Mouse (Mus musculus): ENCODE measurements around the gene Cep290. TPM values are rescaled to one million over a fixed set of nuclear protein-coding genes. Genes with fewer than 3 reads are reported as not detected.
"Not testable (repeated sequence)": the region's sequence is repeated elsewhere in the genome, so short reads cannot be mapped to it uniquely, and the experiment has no call there.

Gene Cep290
- polyA plus RNA-seq (2012; ENCODE audit: insufficient read depth, insufficient read length, missing spikeins): 2.0 and 3.8 TPM in 2 replicates

GRCm38 (mm10) chr10:100487097-100487978 is at the start of gene Cep290, which contains the start of gene Tmtc3:
Gene Cep290 (plus strand): TSS chr10:100487558.
Gene Tmtc3 (minus strand): TSS chr10:100487350.
- Histone ChIP-seq H3K4me3 (ENCODE audit: insufficient read depth, low read depth, low read length) (peak within 1 kb of the TSS; percentile 82), H3K4me1 (ENCODE audit: control insufficient read depth, insufficient read depth, insufficient read length, low read length) (no peaks in the 10 kb centered on the region), H3K27ac (replicated peaks; ENCODE audit: low read depth, low read length) (no peak within 1 kb of the TSS)

DNA sequence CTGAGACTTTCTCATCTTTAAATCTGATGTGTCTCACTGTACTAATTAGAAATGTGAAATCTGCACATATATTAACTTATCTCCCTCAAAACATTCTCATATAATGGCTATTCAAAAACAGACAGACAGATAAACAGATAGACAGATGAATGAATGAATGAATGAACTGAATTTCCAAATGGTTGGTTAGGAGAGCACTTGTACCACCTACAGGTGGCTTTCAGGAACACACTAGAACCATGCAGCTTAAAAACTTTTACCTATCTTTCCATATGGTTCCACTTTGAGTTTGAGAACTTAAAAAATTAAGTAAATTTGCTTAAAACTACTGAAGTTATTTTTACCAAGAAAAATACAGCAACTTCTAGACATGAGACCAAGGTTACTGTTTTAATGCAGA is 38.0 kb upstream of the Cep290 start:
- no peak overlapping the region for H3K27ac ChIP-seq (replicated peaks; ENCODE audit: low read depth, low read length)
- no peaks in the 10 kb centered on the region for H3K4me1 ChIP-seq (ENCODE audit: control insufficient read depth, insufficient read depth, insufficient read length, low read length)
- no peak overlapping the region for H3K4me3 ChIP-seq (ENCODE audit: insufficient read depth, low read depth, low read length)

GRCm38 (mm10) chr10:100460515-100460914 is 26.8 kb upstream of the Cep290 start:
- H3K4me3 ChIP-seq (ENCODE audit: insufficient read depth, low read depth, low read length): no peak overlapping the region
- no peaks in the 10 kb centered on the region for H3K4me1 ChIP-seq (ENCODE audit: control insufficient read depth, insufficient read depth, insufficient read length, low read length)
- H3K27ac ChIP-seq (replicated peaks; ENCODE audit: low read depth, low read length): no peak overlapping the region

DNA sequence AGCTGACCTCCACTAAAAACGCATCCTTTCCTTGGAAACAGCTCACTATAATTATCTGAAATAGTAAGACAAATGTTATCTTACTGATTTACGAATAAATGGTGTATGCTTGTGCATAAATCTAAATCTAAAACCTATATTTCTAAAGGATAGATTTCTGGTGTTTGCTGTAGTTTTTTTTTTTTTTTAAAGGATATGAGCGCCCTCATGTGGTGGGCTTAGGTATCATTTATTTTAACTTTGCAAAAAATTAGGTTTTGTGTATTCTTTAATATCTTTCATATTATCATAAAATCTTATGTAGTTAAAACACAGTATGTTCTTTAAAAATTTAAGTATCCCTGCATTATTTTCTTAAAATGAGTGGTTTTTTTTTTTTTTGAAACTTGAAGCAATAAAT is 12.3 kb upstream of the Cep290 start:
- Histone ChIP-seq H3K27ac (replicated peaks; ENCODE audit: low read depth, low read length) (no peak overlapping the region), H3K4me3 (ENCODE audit: insufficient read depth, low read depth, low read length) (no peak overlapping the region), H3K4me1 (ENCODE audit: control insufficient read depth, insufficient read depth, insufficient read length, low read length) (no peaks in the 10 kb centered on the region)

DNA sequence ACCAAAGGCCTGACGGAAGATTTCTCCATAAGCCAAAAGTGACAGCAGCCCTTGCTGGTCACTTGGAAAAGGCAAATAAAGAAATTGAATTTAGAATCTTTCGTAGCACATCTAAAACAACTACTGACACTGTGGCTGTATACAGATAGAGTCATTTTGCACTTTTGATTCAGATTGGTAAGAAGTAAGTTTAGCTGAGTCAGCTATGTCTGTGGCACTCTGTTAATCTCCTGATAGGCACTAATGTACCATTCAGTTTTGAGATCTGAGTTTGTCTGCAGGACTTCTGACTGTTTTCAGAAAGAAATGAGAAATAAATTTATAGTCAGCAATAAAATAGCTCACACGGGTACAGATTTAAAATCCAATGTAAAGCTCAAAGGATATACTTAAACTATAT is 7.8 kb upstream of the Cep290 start:
- Histone ChIP-seq H3K4me3 (ENCODE audit: insufficient read depth, low read depth, low read length) (no peak overlapping the region), H3K4me1 (ENCODE audit: control insufficient read depth, insufficient read depth, insufficient read length, low read length) (no peaks in the 10 kb centered on the region), H3K27ac (replicated peaks; ENCODE audit: low read depth, low read length) (no peak overlapping the region)

GRCm38 (mm10) chr10:100486701-100487096 is 659 bp upstream of the Cep290 start:
- Histone ChIP-seq H3K4me3 (ENCODE audit: insufficient read depth, low read depth, low read length) (peak overlapping the region; percentile 82), H3K4me1 (ENCODE audit: control insufficient read depth, insufficient read depth, insufficient read length, low read length) (no peaks in the 10 kb centered on the region), H3K27ac (replicated peaks; ENCODE audit: low read depth, low read length) (no peak overlapping the region)

- H3K4me3 ChIP-seq (ENCODE audit: insufficient read depth, low read depth, low read length): no peak overlapping the region
- no peak overlapping the region for H3K27ac ChIP-seq (replicated peaks; ENCODE audit: low read depth, low read length)
These were observed 4.6 kb downstream of the Cep290 start for GRCm38 (mm10) chr10:100491916-100492315.

GRCm38 (mm10) chr10:100498309-100498708 is 11.0 kb downstream of the Cep290 start:
- H3K27ac ChIP-seq (replicated peaks; ENCODE audit: low read depth, low read length): no peak overlapping the region
- H3K4me3 ChIP-seq (ENCODE audit: insufficient read depth, low read depth, low read length): no peak overlapping the region
- no peaks in the 10 kb centered on the region for H3K4me1 ChIP-seq (ENCODE audit: control insufficient read depth, insufficient read depth, insufficient read length, low read length)

More at GRCm38 (mm10) chr10:100491916-100492315, 4.6 kb downstream of the Cep290 start:
- H3K4me1 ChIP-seq (ENCODE audit: control insufficient read depth, insufficient read depth, insufficient read length, low read length): no peaks in the 10 kb centered on the region

GRCm38 (mm10) chr10:100508170-100508569 is 20.8 kb downstream of the Cep290 start:
- no peaks in the 10 kb centered on the region for H3K4me1 ChIP-seq (ENCODE audit: control insufficient read depth, insufficient read depth, insufficient read length, low read length)
- no peak overlapping the region for H3K4me3 ChIP-seq (ENCODE audit: insufficient read depth, low read depth, low read length)
- H3K27ac ChIP-seq (replicated peaks; ENCODE audit: low read depth, low read length): no peak overlapping the region

- no peak overlapping the region for H3K27ac ChIP-seq (replicated peaks; ENCODE audit: low read depth, low read length)
- H3K4me1 ChIP-seq (ENCODE audit: control insufficient read depth, insufficient read depth, insufficient read length, low read length): no peaks in the 10 kb centered on the region
- H3K4me3 ChIP-seq (ENCODE audit: insufficient read depth, low read depth, low read length): no peak overlapping the region
These were observed 34.3 kb downstream of the Cep290 start for GRCm38 (mm10) chr10:100521617-100522016.

DNA sequence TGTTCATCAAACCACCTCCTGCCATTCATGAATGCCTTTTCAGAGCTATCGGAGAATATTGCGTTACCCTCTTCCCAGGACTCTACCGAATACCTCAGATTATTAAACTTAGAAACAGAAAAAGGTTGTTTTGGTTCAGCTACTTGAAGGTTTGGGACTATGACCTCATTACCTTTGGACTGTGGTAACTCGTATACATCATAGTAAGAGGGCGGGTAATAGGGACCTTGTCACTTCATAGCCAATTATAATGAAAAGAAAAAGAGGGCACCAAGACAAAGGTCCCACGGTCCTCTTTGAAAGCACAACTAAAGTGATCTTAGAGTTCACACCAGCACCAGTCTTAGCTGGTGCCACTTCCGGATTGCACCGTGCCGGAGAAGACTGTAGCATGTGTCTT is 35.0 kb downstream of the Cep290 start:
- no peaks in the 10 kb centered on the region for H3K4me1 ChIP-seq (ENCODE audit: control insufficient read depth, insufficient read depth, insufficient read length, low read length)
- H3K27ac ChIP-seq (replicated peaks; ENCODE audit: low read depth, low read length): no peak overlapping the region
- no peak overlapping the region for H3K4me3 ChIP-seq (ENCODE audit: insufficient read depth, low read depth, low read length)

GRCm38 (mm10) chr10:100524499-100525390 is 37.4 kb downstream of the Cep290 start:
- Histone ChIP-seq H3K27ac (replicated peaks; ENCODE audit: low read depth, low read length) (no peak overlapping the region), H3K4me3 (ENCODE audit: insufficient read depth, low read depth, low read length) (no peak overlapping the region), H3K4me1 (ENCODE audit: control insufficient read depth, insufficient read depth, insufficient read length, low read length) (no peaks in the 10 kb centered on the region)

DNA sequence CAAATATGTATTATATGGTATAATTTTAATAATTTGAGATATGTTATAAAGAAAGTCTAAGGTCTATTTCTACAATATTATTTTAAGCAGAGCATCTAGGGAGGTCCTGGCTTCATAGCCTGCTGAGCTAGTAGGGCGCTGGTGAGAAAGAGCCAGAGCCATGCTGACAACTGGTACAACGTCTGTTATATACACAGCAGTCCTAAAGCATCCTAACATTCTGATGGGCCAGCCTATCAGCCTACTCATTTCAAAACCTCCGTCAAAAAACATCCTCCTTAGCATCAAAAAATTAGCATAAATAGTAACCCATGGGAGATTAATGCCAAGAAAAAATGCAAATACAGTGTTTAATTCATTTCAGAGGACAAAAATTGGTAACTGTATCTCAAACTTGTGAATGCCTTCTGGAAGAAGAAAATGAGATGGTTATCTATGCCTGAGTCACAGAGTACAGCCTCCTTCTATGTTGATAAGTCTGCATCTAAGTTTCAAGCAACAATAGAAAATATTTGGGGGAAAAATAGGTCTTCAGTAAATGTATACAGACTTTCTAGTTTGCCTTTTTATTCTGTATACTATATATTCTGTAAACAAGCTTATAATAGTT is 69.3 kb downstream of the Cep290 start:
- H3K27ac ChIP-seq (replicated peaks; ENCODE audit: low read depth, low read length): no peak overlapping the region
- no peak overlapping the region for H3K4me3 ChIP-seq (ENCODE audit: insufficient read depth, low read depth, low read length)
- H3K4me1 ChIP-seq (ENCODE audit: control insufficient read depth, insufficient read depth, insufficient read length, low read length): no peaks in the 10 kb centered on the region

GRCm38 (mm10) chr10:100560194-100560883 is 73.0 kb downstream of the Cep290 start:
- not testable (repeated sequence) for H3K4me1 ChIP-seq (ENCODE audit: control insufficient read depth, insufficient read depth, insufficient read length, low read length); H3K27ac ChIP-seq (replicated peaks; ENCODE audit: low read depth, low read length); H3K4me3 ChIP-seq (ENCODE audit: insufficient read depth, low read depth, low read length)
